Mouse (Mus musculus) heart, embryonic 15.5 days (tissue): Measurements from ENCODE around the gene Crocc. TPM values are rescaled to one million over a fixed set of nuclear protein-coding genes. Genes with fewer than 3 reads are reported as not detected.
A peak's percentile ranks its signal among the peaks of the same experiment; 100 is the strongest.

Experiments
- ATAC-seq: fragments of 200-750 bp; cut with Nextera tagmentation; replicated peaks from 2 replicates; pipeline ENCODE4 v1.8.0; 2017; ENCODE audit warnings: low read depth, moderate TSS enrichment; ENCODE audit not compliant: insufficient number of reproducible peaks, insufficient read depth, low FRiP score
- H3K27ac ChIP-seq: fragments of 300-500 bp; sonication (generic); 2 replicates; pipeline ENCODE4 v1.5.1; 2015; ENCODE audit warnings: mild to moderate bottlenecking, inconsistent platforms
- H3K27me3 ChIP-seq: fragments of 300-500 bp; sonication (generic); 2 replicates; pipeline ENCODE4 v1.6.1; 2015; ENCODE audit warnings: inconsistent platforms
- H3K36me3 ChIP-seq: fragments of 300-500 bp; sonication (generic); 2 replicates; pipeline ENCODE4 v1.6.1; 2015; ENCODE audit warnings: mild to moderate bottlenecking, inconsistent platforms
- H3K4me1 ChIP-seq: fragments of 300-500 bp; sonication (generic); replicated peaks from 2 replicates; pipeline ENCODE4 v1.6.1; 2015; ENCODE audit warnings: inconsistent platforms
- H3K4me2 ChIP-seq: fragments of 300-500 bp; sonication (generic); 2 replicates; pipeline ENCODE4 v1.6.1; 2015; ENCODE audit warnings: inconsistent platforms, mild to moderate bottlenecking, moderate library complexity
- H3K4me3 ChIP-seq: fragments of 300-500 bp; sonication (generic); 2 replicates; pipeline ENCODE4 v1.5.1; 2015; ENCODE audit warnings: mild to moderate bottlenecking, inconsistent platforms
- H3K9ac ChIP-seq: fragments of 300-500 bp; sonication (generic); 2 replicates; pipeline ENCODE4 v1.6.1; 2015; ENCODE audit warnings: mild to moderate bottlenecking, inconsistent platforms
- H3K9me3 ChIP-seq: fragments of 300-500 bp; sonication (generic); replicated peaks from 2 replicates; pipeline ENCODE4 v1.6.1; 2016; ENCODE audit warnings: inconsistent platforms
- WGBS: fragments of 180-500 bp; shearing (Covaris S2); methylation state at CpG from one replicate; pipeline ENCODE4 v1.1.7; 2015; ENCODE audit warnings: mixed read lengths; 5-methylcytosine and 5-hydroxymethylcytosine counted together
- polyA plus RNA-seq: library from polyadenylated mRNA; unstranded; fragments of >200 nt; fragmentation: Nextera tagmentation; extraction: Ambion mirVana; gene quantifications from 2 replicates; pipeline ENCODE4 v1.2.1, GENCODE M21; 2015

Crocc gene
- polyA plus RNA-seq = 3.4 and 4.7 TPM in 2 replicates

- Histone ChIP-seq H3K9me3 (no peaks in the 10 kb centered on the region), H3K9ac (peak within 1 kb of the TSS; percentile 82), H3K4me2 (peak within 1 kb of the TSS; percentile 74), H3K4me3 (peak within 1 kb of the TSS; percentile 76), H3K27ac (peak within 1 kb of the TSS; percentile 91), H3K36me3 (peaks cover 19% of the 10 kb centered on the region; the same call in 1 of the 2 replicates), H3K27me3 (no peaks in the 10 kb centered on the region), H3K4me1 (peaks cover 25% of the 10 kb centered on the region)
- WGBS = under 1% methylated on average over 74 of the region's 77 CpGs
- ATAC-seq = peak; percentile 97
Observed at GRCm38 (mm10) chr4:141060426-141061301, at the start of gene Crocc. Crocc (minus strand) TSS chr4:141060550.

DNA sequence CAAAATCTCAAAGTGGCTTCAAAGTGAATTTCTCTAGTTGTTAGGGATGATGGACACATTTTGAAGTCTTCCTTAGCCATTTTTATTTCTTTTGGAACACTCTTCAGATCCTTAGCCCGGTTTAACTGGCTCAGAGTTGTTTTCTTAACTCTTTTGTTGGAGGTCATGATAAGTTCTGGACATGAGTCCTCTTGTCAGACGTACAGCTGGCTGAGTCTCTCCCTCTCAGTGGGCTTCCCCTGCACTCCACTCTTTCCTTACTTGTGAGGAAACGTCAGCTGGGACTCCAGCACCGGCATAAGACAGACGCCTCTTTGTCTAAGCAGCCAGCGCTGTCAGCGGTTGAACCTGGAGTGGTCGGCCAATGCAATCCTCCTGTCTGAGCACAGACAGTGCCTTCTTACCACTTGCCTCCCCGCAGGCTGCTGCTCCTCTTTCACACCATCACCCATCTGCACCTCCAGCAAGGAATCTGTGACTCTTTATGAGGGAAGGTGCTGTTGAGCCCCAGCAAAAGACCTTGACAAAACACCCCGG, 47.9 kb upstream of the Crocc start:
- H3K36me3 ChIP-seq = peaks cover 14% of the 10 kb centered on the region
- H3K4me1 ChIP-seq = peaks cover 9% of the 10 kb centered on the region; the same call in 1 of the 2 replicates
- no peaks in the 10 kb centered on the region for H3K27me3 ChIP-seq
- H3K4me3 ChIP-seq = no peak overlapping the region
- ATAC-seq = peak; percentile 41; the same call in 1 of the 2 replicates
- H3K4me2 ChIP-seq = no peak overlapping the region
- 15% methylated on average over 10 of the region's 10 CpGs for WGBS
- H3K27ac ChIP-seq = 0 out of 2 replicates have a peak overlapping the region, but pooled peaks have one; percentile 24
- no peak overlapping the region for H3K9ac ChIP-seq
- no peaks in the 10 kb centered on the region for H3K9me3 ChIP-seq

DNA sequence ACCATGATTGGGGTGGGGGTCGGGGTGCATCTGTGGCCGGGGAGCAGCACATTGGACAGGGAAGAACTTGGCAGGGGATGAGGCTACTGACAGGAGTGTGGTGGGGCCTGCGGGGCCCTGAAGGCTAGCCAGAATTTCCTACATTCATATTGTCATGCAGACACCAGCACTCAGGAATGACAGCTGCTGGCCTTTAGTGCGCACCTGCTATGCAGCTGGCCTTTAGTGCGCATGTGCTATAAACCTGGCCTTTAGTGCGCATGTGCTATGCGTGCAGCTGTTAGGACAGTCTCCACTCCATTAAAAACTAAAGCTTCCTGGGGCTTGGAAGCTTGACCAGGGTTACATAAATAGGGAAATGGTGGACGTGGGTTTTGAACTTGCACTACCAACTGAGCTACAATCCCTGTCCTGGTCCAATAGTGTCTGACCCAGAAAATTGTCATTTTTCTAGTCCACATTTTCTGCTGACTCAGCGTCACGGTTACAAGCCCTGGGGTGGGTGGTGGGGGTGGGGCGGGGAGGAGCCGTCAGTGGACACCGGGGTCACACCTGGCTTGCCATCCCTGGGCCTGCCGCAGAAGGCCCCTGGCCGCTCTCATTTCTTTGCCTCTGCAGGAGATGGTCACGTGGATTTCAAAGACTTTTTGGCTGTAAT, 46.3 kb upstream of the Crocc start:
- no peak overlapping the region for H3K4me3 ChIP-seq
- H3K9me3 ChIP-seq = no peaks in the 10 kb centered on the region
- ATAC-seq = no peak
- H3K27ac ChIP-seq = no peak overlapping the region
- peaks cover under 1% of the 10 kb centered on the region; the same call in 1 of the 2 replicates for H3K36me3 ChIP-seq
- H3K4me2 ChIP-seq = no peak overlapping the region
- no peaks in the 10 kb centered on the region for H3K27me3 ChIP-seq
- WGBS = 82% methylated on average over 16 of the region's 16 CpGs
- H3K9ac ChIP-seq = no peak overlapping the region
- peaks cover 9% of the 10 kb centered on the region; the same call in 1 of the 2 replicates for H3K4me1 ChIP-seq

GRCm38 (mm10) chr4:141101855-141102254, 41.5 kb upstream of the Crocc start:
- ATAC-seq = no peak
- no peak overlapping the region for H3K27ac ChIP-seq
- H3K9me3 ChIP-seq = no peaks in the 10 kb centered on the region
- H3K9ac ChIP-seq = no peak overlapping the region
- no peaks in the 10 kb centered on the region for H3K36me3 ChIP-seq
- WGBS = 62% methylated on average over 6 of the region's 6 CpGs
- no peak overlapping the region for H3K4me2 ChIP-seq
- H3K27me3 ChIP-seq = no peaks in the 10 kb centered on the region
- H3K4me1 ChIP-seq = no peaks in the 10 kb centered on the region
- no peak overlapping the region for H3K4me3 ChIP-seq

GRCm38 (mm10) chr4:141101291-141101690, 40.9 kb upstream of the Crocc start:
- H3K9ac ChIP-seq = no peak overlapping the region
- H3K4me3 ChIP-seq = no peak overlapping the region
- H3K27me3 ChIP-seq = no peaks in the 10 kb centered on the region
- no peaks in the 10 kb centered on the region for H3K36me3 ChIP-seq
- H3K4me1 ChIP-seq = no peaks in the 10 kb centered on the region
- H3K4me2 ChIP-seq = no peak overlapping the region
- 90% methylated on average over 9 of the region's 9 CpGs for WGBS
- H3K9me3 ChIP-seq = no peaks in the 10 kb centered on the region
- ATAC-seq = no peak
- no peak overlapping the region for H3K27ac ChIP-seq

DNA sequence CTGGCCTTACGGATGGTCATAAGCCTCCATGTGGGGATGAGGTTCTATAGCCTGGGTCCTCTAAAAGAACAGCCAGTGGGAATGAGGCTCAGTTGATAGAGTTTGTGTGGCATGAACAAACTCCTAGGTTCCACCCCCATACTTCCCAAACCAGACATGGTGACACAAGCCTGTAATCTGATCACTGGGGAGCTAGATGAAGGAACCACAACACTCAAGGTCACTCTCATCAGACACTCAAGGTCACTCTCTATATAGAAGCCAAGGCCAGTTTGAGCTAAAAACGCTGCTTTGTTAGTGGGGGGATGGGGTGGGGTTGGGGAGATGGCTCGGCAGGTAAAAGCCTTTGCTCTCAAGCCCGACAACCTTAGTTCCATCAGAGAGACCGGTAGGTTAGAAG, 39.6 kb upstream of the Crocc start:
- Histone ChIP-seq H3K4me2 (no peak overlapping the region), H3K9ac (no peak overlapping the region), H3K4me1 (no peaks in the 10 kb centered on the region), H3K4me3 (no peak overlapping the region), H3K27ac (no peak overlapping the region), H3K27me3 (no peaks in the 10 kb centered on the region), H3K36me3 (no peaks in the 10 kb centered on the region), H3K9me3 (no peaks in the 10 kb centered on the region)
- ATAC-seq = no peak
- WGBS = 71% methylated on average over 5 of the region's 5 CpGs

- ATAC-seq = no peak
- H3K9ac ChIP-seq = no peak overlapping the region
- 51% methylated on average over 4 of the region's 4 CpGs for WGBS
Observed at GRCm38 (mm10) chr4:141098935-141099334, 38.6 kb upstream of the Crocc start.

GRCm38 (mm10) chr4:141096710-141097109, 36.4 kb upstream of the Crocc start:
- 27% methylated on average over 9 of the region's 9 CpGs for WGBS
- Histone ChIP-seq H3K4me1 (no peaks in the 10 kb centered on the region), H3K36me3 (no peaks in the 10 kb centered on the region), H3K9ac (no peak overlapping the region), H3K4me2 (no peak overlapping the region), H3K27ac (no peak overlapping the region), H3K4me3 (no peak overlapping the region), H3K27me3 (no peaks in the 10 kb centered on the region), H3K9me3 (no peaks in the 10 kb centered on the region)
- no peak for ATAC-seq

More at GRCm38 (mm10) chr4:141098935-141099334, 38.6 kb upstream of the Crocc start:
- no peak overlapping the region for H3K27ac ChIP-seq
- H3K9me3 ChIP-seq = no peaks in the 10 kb centered on the region
- H3K4me2 ChIP-seq = no peak overlapping the region
- no peaks in the 10 kb centered on the region for H3K36me3 ChIP-seq
- H3K4me3 ChIP-seq = no peak overlapping the region
- no peaks in the 10 kb centered on the region for H3K27me3 ChIP-seq
- H3K4me1 ChIP-seq = no peaks in the 10 kb centered on the region

GRCm38 (mm10) chr4:141095016-141095415, 34.7 kb upstream of the Crocc start:
- no peak overlapping the region for H3K9ac ChIP-seq
- H3K27ac ChIP-seq = no peak overlapping the region
- H3K4me2 ChIP-seq = no peak overlapping the region
- H3K4me1 ChIP-seq = no peaks in the 10 kb centered on the region
- H3K9me3 ChIP-seq = no peaks in the 10 kb centered on the region
- no peaks in the 10 kb centered on the region for H3K27me3 ChIP-seq
- no peak overlapping the region for H3K4me3 ChIP-seq
- 80% methylated on average over 10 of the region's 10 CpGs for WGBS
- ATAC-seq = no peak
- H3K36me3 ChIP-seq = no peaks in the 10 kb centered on the region

- Histone ChIP-seq H3K4me3 (no peak overlapping the region), H3K27ac (no peak overlapping the region), H3K4me2 (no peak overlapping the region), H3K4me1 (no peaks in the 10 kb centered on the region; the same call in 1 of the 2 replicates), H3K9me3 (no peaks in the 10 kb centered on the region), H3K36me3 (no peaks in the 10 kb centered on the region), H3K9ac (no peak overlapping the region), H3K27me3 (no peaks in the 10 kb centered on the region)
- ATAC-seq = no peak
- WGBS = 64% methylated on average over 9 of the region's 9 CpGs
Observed at GRCm38 (mm10) chr4:141088714-141089113, 28.4 kb upstream of the Crocc start.

- H3K9me3 ChIP-seq = no peaks in the 10 kb centered on the region
- H3K4me1 ChIP-seq = no peaks in the 10 kb centered on the region; the same call in 1 of the 2 replicates
- H3K27me3 ChIP-seq = no peaks in the 10 kb centered on the region
- no peak within 1 kb of the TSS for H3K27ac ChIP-seq
- no peaks in the 10 kb centered on the region for H3K36me3 ChIP-seq
- no peak within 1 kb of the TSS for H3K4me3 ChIP-seq
- WGBS = 71% methylated on average over 6 of the region's 6 CpGs
- no peak within 1 kb of the TSS for H3K9ac ChIP-seq
- ATAC-seq = no peak
- no peak within 1 kb of the TSS for H3K4me2 ChIP-seq
Observed at GRCm38 (mm10) chr4:141088033-141088432, 27.7 kb upstream of the Crocc start, which contains the start of gene Spata21. Spata21 (plus strand) TSS chr4:141088333.
